Mouse (Mus musculus) CH12.LX (cell line): ENCODE results near the gene Mpz. TPM values are rescaled to one million over a fixed set of nuclear protein-coding genes. Genes with fewer than 3 reads are reported as not detected.

Source experiments
- DNase-seq: peaks from one replicate; pipeline ENCODE4 v3.0.0-alpha.2; 2013; ENCODE audit errors: extremely low read depth
- H3K27ac ChIP-seq: 2 replicates; pipeline ENCODE4 v1.5.1; 2012; ENCODE audit warnings: low read depth, mild to moderate bottlenecking, control low read depth, moderate library complexity; ENCODE audit not compliant: insufficient read depth
- H3K27me3 ChIP-seq: replicated peaks from 2 replicates; pipeline ENCODE3; 2012; ENCODE audit warnings: inconsistent platforms
- H3K36me3 ChIP-seq, 2 experiments: replicated peaks in 1 of 2; 2 replicates each; pipeline versions ENCODE3 to v1.6.1; 2012; ENCODE audit warnings: inconsistent platforms in 1 of 2, low read length in 1 of 2, mild to moderate bottlenecking in 1 of 2, mixed read lengths in 1 of 2, moderate library complexity in 1 of 2; ENCODE audit not compliant: control insufficient read depth in 1 of 2, insufficient read depth in 1 of 2
- H3K4me1 ChIP-seq, 2 experiments: 2 replicates each; pipeline ENCODE4 v1.6.1; 2012; ENCODE audit warnings: inconsistent platforms in 1 of 2, moderate library complexity in 1 of 2; ENCODE audit not compliant: insufficient read depth in 2 of 2, control insufficient read depth in 1 of 2
- H3K4me2 ChIP-seq: 2 replicates; pipeline ENCODE4 v1.6.1; 2012; ENCODE audit warnings: low read depth, mild to moderate bottlenecking, control low read depth; ENCODE audit not compliant: poor library complexity, insufficient read depth, severe bottlenecking
- H3K4me3 ChIP-seq, 3 experiments: fragments of 150-350 bp in 1 of 3; sonication (generic) in 1 of 3; replicated peaks in 1 of 3; 2 replicates each; pipeline versions ENCODE3 to v1.5.1; 2011 to 2012; ENCODE audit warnings: low read depth in 2 of 3, low read length in 2 of 3, mild to moderate bottlenecking in 2 of 3, moderate library complexity in 2 of 3, control low read depth in 1 of 3, improper control_type of control experiment in 1 of 3, inconsistent platforms in 1 of 3, mixed read lengths in 1 of 3; ENCODE audit not compliant: poor library complexity in 1 of 3
- H3K79me2 ChIP-seq: replicated peaks from 2 replicates; pipeline ENCODE4 v1.6.1; 2012; ENCODE audit warnings: mild to moderate bottlenecking, moderate library complexity; ENCODE audit not compliant: control insufficient read depth, poor library complexity, insufficient read depth, severe bottlenecking; ENCODE audit errors: extremely low read depth
- H3K9ac ChIP-seq: 2 replicates; pipeline ENCODE4 v1.6.1; 2012; ENCODE audit warnings: low read depth, mild to moderate bottlenecking, control low read depth, moderate library complexity; ENCODE audit not compliant: insufficient read depth
- H3K9me3 ChIP-seq: replicated peaks from 2 replicates; pipeline ENCODE3; 2012; ENCODE audit warnings: low read length, inconsistent platforms, mixed read lengths
- BHLHE40 ChIP-seq: IDR thresholded peaks from 2 replicates; pipeline ENCODE4 v1.6.1; 2011; ENCODE audit warnings: mild to moderate bottlenecking, low read depth, low read length, improper control_type of control experiment
- CHD1 ChIP-seq: IDR thresholded peaks from 2 replicates; pipeline ENCODE4 v1.6.1; 2012; ENCODE audit warnings: low read depth, low read length, improper control_type of control experiment, inconsistent platforms
- CHD2 ChIP-seq: IDR thresholded peaks from 2 replicates; pipeline ENCODE4 v1.6.1; 2011; ENCODE audit warnings: low read length, improper control_type of control experiment
- CTCF ChIP-seq, 2 experiments: IDR thresholded peaks in 1 of 2; conservative IDR thresholded peaks in 1 of 2; 2 replicates each; pipeline ENCODE4 v1.5.1; 2011 to 2012; ENCODE audit warnings: low read depth in 2 of 2, low read length in 2 of 2, improper control_type of control experiment in 1 of 2, inconsistent platforms in 1 of 2, mild to moderate bottlenecking in 1 of 2, moderate library complexity in 1 of 2
- E2F4 ChIP-seq: IDR thresholded peaks from 2 replicates; pipeline ENCODE4 v1.6.1; 2011; ENCODE audit warnings: low read depth, low read length, improper control_type of control experiment; ENCODE audit not compliant: insufficient replicate concordance
- ELF1 ChIP-seq: IDR thresholded peaks from 2 replicates; pipeline ENCODE4 v1.6.1; 2014; ENCODE audit warnings: low read depth, mild to moderate bottlenecking, inconsistent platforms, low read length, improper control_type of control experiment
- ETS1 ChIP-seq: conservative IDR thresholded peaks from 2 replicates; pipeline ENCODE4 v1.6.1; 2012; ENCODE audit warnings: low read depth, mild to moderate bottlenecking, inconsistent platforms, low read length, improper control_type of control experiment, moderate library complexity
- GABPA ChIP-seq: IDR thresholded peaks from 2 replicates; pipeline ENCODE4 v1.6.1; 2012; ENCODE audit warnings: low read depth, low read length, improper control_type of control experiment, inconsistent platforms; ENCODE audit not compliant: insufficient replicate concordance
- HCFC1 ChIP-seq: IDR thresholded peaks from 2 replicates; pipeline ENCODE4 v1.6.1; 2012; ENCODE audit warnings: low read depth, mild to moderate bottlenecking, inconsistent platforms, low read length, improper control_type of control experiment
- IRF4 ChIP-seq: IDR thresholded peaks from 2 replicates; pipeline ENCODE4 v1.6.1; 2014; ENCODE audit warnings: low read depth, mild to moderate bottlenecking, inconsistent platforms, low read length, improper control_type of control experiment
- JUN ChIP-seq: IDR thresholded peaks from 2 replicates; pipeline ENCODE4 v1.6.1; 2011; ENCODE audit warnings: low read depth, mild to moderate bottlenecking, low read length, improper control_type of control experiment, moderate library complexity; ENCODE audit not compliant: insufficient read depth
- JUND ChIP-seq: conservative IDR thresholded peaks from 2 replicates; pipeline ENCODE4 v1.6.1; 2011; ENCODE audit warnings: low read depth, low read length, improper control_type of control experiment
- KAT2A ChIP-seq: IDR thresholded peaks from 2 replicates; pipeline ENCODE4 v1.6.1; 2012; ENCODE audit warnings: low read length, improper control_type of control experiment, inconsistent platforms; ENCODE audit not compliant: insufficient replicate concordance
- MAX ChIP-seq: IDR thresholded peaks from 2 replicates; pipeline ENCODE4 v1.6.1; 2011; ENCODE audit warnings: low read length, improper control_type of control experiment
- MEF2A ChIP-seq: IDR thresholded peaks from 2 replicates; pipeline ENCODE4 v1.6.1; 2014; ENCODE audit warnings: low read depth, mild to moderate bottlenecking, inconsistent platforms, low read length, improper control_type of control experiment, borderline replicate concordance
- MXI1 ChIP-seq: IDR thresholded peaks from 2 replicates; pipeline ENCODE4 v1.6.1; 2011; ENCODE audit warnings: mild to moderate bottlenecking, low read depth, low read length, improper control_type of control experiment
- MYC ChIP-seq: IDR thresholded peaks from 2 replicates; pipeline ENCODE4 v1.6.1; 2011; ENCODE audit warnings: low read depth, mild to moderate bottlenecking, improper control_type of control experiment, low read length
- NELFE ChIP-seq: IDR thresholded peaks from 2 replicates; pipeline ENCODE4 v1.6.1; 2011; ENCODE audit warnings: low read depth, low read length, improper control_type of control experiment
- PAX5 ChIP-seq: IDR thresholded peaks from 2 replicates; pipeline ENCODE4 v1.6.1; 2012; ENCODE audit warnings: low read length, inconsistent platforms, mixed read lengths
- POLR2A ChIP-seq: IDR thresholded peaks from 2 replicates; pipeline ENCODE4 v1.6.1; 2011; ENCODE audit warnings: low read depth, mild to moderate bottlenecking, improper control_type of control experiment, low read length
- POLR2AphosphoS2 ChIP-seq: IDR thresholded peaks from 2 replicates; pipeline ENCODE4 v1.6.1; 2011; ENCODE audit warnings: low read depth, low read length, improper control_type of control experiment
- RAD21 ChIP-seq: IDR thresholded peaks from 2 replicates; pipeline ENCODE4 v1.6.1; 2011; ENCODE audit warnings: low read depth, mild to moderate bottlenecking, low read length, improper control_type of control experiment, moderate library complexity
- SIN3A ChIP-seq: IDR thresholded peaks from 2 replicates; pipeline ENCODE4 v1.6.1; 2012; ENCODE audit warnings: low read length, improper control_type of control experiment, inconsistent platforms
- SMC3 ChIP-seq: IDR thresholded peaks from 2 replicates; pipeline ENCODE4 v1.6.1; 2011; ENCODE audit warnings: low read depth, low read length, improper control_type of control experiment
- TCF12 ChIP-seq: IDR thresholded peaks from 2 replicates; pipeline ENCODE4 v1.6.1; 2014; ENCODE audit warnings: low read depth, mild to moderate bottlenecking, inconsistent platforms, low read length, improper control_type of control experiment
- UBTF ChIP-seq: IDR thresholded peaks from 2 replicates; pipeline ENCODE4 v1.6.1; 2012; ENCODE audit warnings: low read depth, mild to moderate bottlenecking, inconsistent platforms, low read length, improper control_type of control experiment, moderate library complexity
- USF1 ChIP-seq: IDR thresholded peaks from 2 replicates; pipeline ENCODE4 v1.6.1; 2014; ENCODE audit warnings: low read depth, mild to moderate bottlenecking, inconsistent platforms, low read length, improper control_type of control experiment
- USF2 ChIP-seq: conservative IDR thresholded peaks from 2 replicates; pipeline ENCODE4 v1.6.1; 2011; ENCODE audit warnings: low read depth, low read length, improper control_type of control experiment
- ZC3H11A ChIP-seq: IDR thresholded peaks from 2 replicates; pipeline ENCODE4 v1.6.1; 2012; ENCODE audit warnings: low read depth, mild to moderate bottlenecking, inconsistent platforms, low read length, improper control_type of control experiment
- ZMIZ1 ChIP-seq: IDR thresholded peaks from 2 replicates; pipeline ENCODE4 v1.6.1; 2012; ENCODE audit warnings: low read depth, mild to moderate bottlenecking, inconsistent platforms, low read length, improper control_type of control experiment
- ZNF384 ChIP-seq: IDR thresholded peaks from 2 replicates; pipeline ENCODE4 v1.6.1; 2012; ENCODE audit warnings: low read depth, low read length, improper control_type of control experiment, inconsistent platforms
- dilution Hi-C: fragments of 300-500 bp; cut with MboI; formaldehyde crosslinking; loops from 2 replicates; pipeline ENCODE4 v1.14.3; 2020; ENCODE audit warnings: low sequenced_read_pairs; ENCODE audit not compliant: extremely low pct_unique_long_range_greater_than_20kb, extremely low pct_ligation_motif_present
- in situ Hi-C: fragments of 300-500 bp; cut with MboI; formaldehyde crosslinking; loops from 3 replicates; pipeline ENCODE4 v1.14.3; 2019; ENCODE audit warnings: low sequenced_read_pairs, low pct_ligation_motif_present, low pct_unique_long_range_greater_than_20kb, mixed read lengths
- polyA plus RNA-seq: library from polyadenylated mRNA; unstranded; fragments of >175 nt; gene quantifications from 2 replicates; pipeline ENCODE4 v1.2.1, GENCODE M21; 2012; ENCODE audit warnings: low read depth; ENCODE audit not compliant: insufficient read length
- total RNA-seq, 2 experiments: library from RNA; depleted of rRNA; stranded (reverse); fragments of 300-350 nt in 1 of 2; fragments of >200 nt in 1 of 2; gene quantifications; 2 replicates each; pipeline ENCODE4 v1.2.3; 2012 to 2014

Mpz gene
- total and polyA plus RNA-seq, 3 experiments, result 0.21 to 0.49 TPM; not detected in 1

GRCm38 (mm10) chr1:171112986-171113385 lies 37.5 kb upstream of the Mpz start:
- in situ Hi-C loops (loop anchor here (5.0 kb wide), 2 partner anchors 109 to 216 kb away; partner anchors contain the start of gene Tomm40l), dilution Hi-C loops (no loop called here)
- H3K9me3 ChIP-seq, result no peaks in the 10 kb centered on the region
- H3K27ac ChIP-seq, result no peak overlapping the region
- DNase-seq, result no peak
- peak overlapping the region in 2 of 3 experiments; percentile 52 to 65 for H3K4me3 ChIP-seq
- H3K4me2 ChIP-seq, result peak overlapping the region; percentile 58
- TF ChIP-seq PAX5, result no peak
- TF ChIP-seq CTCF (conservative IDR thresholded peaks at IDR 0.05 in 1 of 2, IDR thresholded peaks at IDR 0.05 in 1 of 2; ENCODE audit: low read depth in 2 of 2, low read length in 2 of 2), result peak in 1 of 2 experiments; percentile 41; a peak in 2 of 4 replicates
- TF ChIP-seq POLR2A, result no peak
- TF ChIP-seq SMC3, result 0 out of 2 replicates have a peak, but pooled peaks have one; percentile 11
- TF ChIP-seq JUND, result no peak
- 0 out of 2 replicates have a peak, but pooled peaks have one; percentile 19 for TF ChIP-seq MXI1
- peak overlapping the region; percentile 20; the same call in 1 of the 2 replicates for H3K9ac ChIP-seq
- no peaks in the 10 kb centered on the region for H3K79me2 ChIP-seq
- peaks cover 6 to 17% of the 10 kb centered on the region in 2 experiments for H3K4me1 ChIP-seq
- no peaks in the 10 kb centered on the region for H3K27me3 ChIP-seq
- H3K36me3 ChIP-seq, result no peaks in the 10 kb centered on the region

- H3K4me2 ChIP-seq, result peak within 1 kb of the TSS; percentile 58
- in situ Hi-C loops, result loop anchor here (5.0 kb wide), 2 partner anchors 108 to 217 kb away; partner anchors contain the start of gene Tomm40l
These were observed 36.6 kb upstream of the Mpz start, which contains the start of gene Cfap126 for GRCm38 (mm10) chr1:171113873-171114299. Cfap126 (plus strand) TSS chr1:171113918.

More at GRCm38 (mm10) chr1:171113873-171114299, 36.6 kb upstream of the Mpz start, which contains the start of gene Cfap126:
- Histone ChIP-seq H3K9me3 (no peaks in the 10 kb centered on the region), H3K4me1 (peaks cover 6 to 17% of the 10 kb centered on the region in 2 experiments), H3K9ac (peak within 1 kb of the TSS; percentile 32), H3K27me3 (no peaks in the 10 kb centered on the region), H3K36me3 (no peaks in the 10 kb centered on the region), H3K4me3 (peak within 1 kb of the TSS; percentile 52 to 65 (median 56))
- peak; percentile 73 for DNase-seq
- TF ChIP-seq MAX (peak; percentile 43; the same call in 1 of the 2 replicates), JUN (no peak), MYC (peak; percentile 23; the same call in 1 of the 2 replicates), KAT2A (0 out of 2 replicates have a peak, but pooled peaks have one; percentile 26), USF1 (no peak), GABPA (no peak), BHLHE40 (peak; percentile 89), SIN3A (no peak; the same call in 1 of the 2 replicates), POLR2A (peak; percentile 78), ZMIZ1 (no peak; the same call in 1 of the 2 replicates), USF2 (no peak), ETS1 (peak; percentile 65), PAX5 (no peak), CHD1 (0 out of 2 replicates have a peak, but pooled peaks have one; percentile 65), RAD21 (no peak), NELFE (peak; percentile 68), HCFC1 (peak; percentile 66), MEF2A (peak; percentile 61; the same call in 1 of the 2 replicates), IRF4 (peak; percentile 81), TCF12 (peak; percentile 84), POLR2AphosphoS2 (no peak), CHD2 (0 out of 2 replicates have a peak, but pooled peaks have one; percentile 28), ZNF384 (no peak), ELF1 (peak; percentile 80), ZC3H11A (no peak), CTCF (conservative IDR thresholded peaks at IDR 0.05 in 1 of 2, IDR thresholded peaks at IDR 0.05 in 1 of 2; ENCODE audit: low read depth in 2 of 2, low read length in 2 of 2) (no peak), E2F4 (no peak), MXI1 (peak; percentile 27; the same call in 1 of the 2 replicates), UBTF (0 out of 2 replicates have a peak, but pooled peaks have one; percentile 37)
- TF ChIP-seq, all 38 proteins: peak for 16
- Histone ChIP-seq H3K79me2 (no peaks in the 10 kb centered on the region), H3K27ac (peak within 1 kb of the TSS; percentile 10)
- dilution Hi-C loops, result no loop called here
